Mouse (Mus musculus): ENCODE data around the gene Vax1.

Vax1 gene

GRCm38 (mm10) chr19:59168386-59168905 is 1.4 kb downstream of the Vax1 start:
- no peak for DNase-seq

GRCm38 (mm10) chr19:59167871-59168270 is 2.0 kb downstream of the Vax1 start:
- no peak for DNase-seq

- no peak for DNase-seq
These were observed 3.0 kb downstream of the Vax1 start for GRCm38 (mm10) chr19:59166879-59167278.

- DNase-seq: peak; percentile 33
These were observed 3.5 kb downstream of the Vax1 start for GRCm38 (mm10) chr19:59166311-59166761.

GRCm38 (mm10) chr19:59165577-59165976 is 4.3 kb downstream of the Vax1 start:
- no peak for DNase-seq

- DNase-seq: no peak
These were observed 4.8 kb downstream of the Vax1 start for GRCm38 (mm10) chr19:59164896-59165560.

- DNase-seq: no peak
These were observed 5.7 kb downstream of the Vax1 start for GRCm38 (mm10) chr19:59164111-59164510.

- no peak for DNase-seq
These were observed 13.2 kb downstream of the Vax1 start for GRCm38 (mm10) chr19:59156702-59157101.

- no peak for DNase-seq
These were observed 15.7 kb downstream of the Vax1 start for GRCm38 (mm10) chr19:59154171-59154570.

- DNase-seq: no peak
These were observed 24.2 kb downstream of the Vax1 start for GRCm38 (mm10) chr19:59145492-59146140.

GRCm38 (mm10) chr19:59145064-59145463 is 24.8 kb downstream of the Vax1 start:
- DNase-seq: no peak

GRCm38 (mm10) chr19:59142206-59142605 is 27.6 kb downstream of the Vax1 start:
- no peak for DNase-seq

- no peak for DNase-seq
These were observed 34.5 kb downstream of the Vax1 start for GRCm38 (mm10) chr19:59135387-59135786.

GRCm38 (mm10) chr19:59134916-59135315 is 34.9 kb downstream of the Vax1 start:
- DNase-seq: no peak

- DNase-seq: no peak
These were observed 36.7 kb downstream of the Vax1 start for GRCm38 (mm10) chr19:59133202-59133601.

GRCm38 (mm10) chr19:59129671-59130070 is 40.2 kb downstream of the Vax1 start:
- no peak for DNase-seq

GRCm38 (mm10) chr19:59128531-59129204 is 41.2 kb downstream of the Vax1 start:
- no peak for DNase-seq

- no peak for DNase-seq
These were observed 42.4 kb downstream of the Vax1 start for GRCm38 (mm10) chr19:59127424-59127823.

Data from right cerebral cortex, postnatal 4 days (tissue).